Mouse (Mus musculus) small intestine, adult 2 months (tissue): Measurements from ENCODE around the gene Dok1.

ENCODE experiments used
- CTCF ChIP-seq: fragments of 200-500 bp; IDR thresholded peaks from 2 replicates; pipeline ENCODE4 v1.5.1; 2012; ENCODE audit warnings: low read depth, mild to moderate bottlenecking, control low read depth, inconsistent platforms, low read length, moderate library complexity, mixed read lengths; ENCODE audit not compliant: insufficient replicate concordance, insufficient read length; ENCODE audit errors: extremely low read depth
- POLR2A ChIP-seq: fragments of 200-500 bp; IDR thresholded peaks from 2 replicates; pipeline ENCODE4 v1.6.1; 2012; ENCODE audit warnings: low read depth, mild to moderate bottlenecking, control low read depth, inconsistent platforms, low read length, moderate library complexity

- TF ChIP-seq CTCF (no peak), POLR2A (no peak)
These were observed 32.7 kb upstream of the Dok1 start for GRCm38 (mm10) chr6:83065995-83066394.
